Mouse (Mus musculus) liver, embryonic 18 days (tissue): ENCODE measurements around the gene Katnbl1. TPM values are rescaled to one million over a fixed set of nuclear protein-coding genes. Genes with fewer than 3 reads are reported as not detected.

Experiments
- polyA plus RNA-seq: library from polyadenylated mRNA; depleted of rRNA; stranded (reverse); fragments of >200 nt; gene quantifications from 2 replicates; pipeline ENCODE4 v1.2.3, GENCODE M21; 2012; rRNA removed

Gene Katnbl1
- polyA plus RNA-seq = 4.6 and 5.0 TPM in 2 replicates

DNA sequence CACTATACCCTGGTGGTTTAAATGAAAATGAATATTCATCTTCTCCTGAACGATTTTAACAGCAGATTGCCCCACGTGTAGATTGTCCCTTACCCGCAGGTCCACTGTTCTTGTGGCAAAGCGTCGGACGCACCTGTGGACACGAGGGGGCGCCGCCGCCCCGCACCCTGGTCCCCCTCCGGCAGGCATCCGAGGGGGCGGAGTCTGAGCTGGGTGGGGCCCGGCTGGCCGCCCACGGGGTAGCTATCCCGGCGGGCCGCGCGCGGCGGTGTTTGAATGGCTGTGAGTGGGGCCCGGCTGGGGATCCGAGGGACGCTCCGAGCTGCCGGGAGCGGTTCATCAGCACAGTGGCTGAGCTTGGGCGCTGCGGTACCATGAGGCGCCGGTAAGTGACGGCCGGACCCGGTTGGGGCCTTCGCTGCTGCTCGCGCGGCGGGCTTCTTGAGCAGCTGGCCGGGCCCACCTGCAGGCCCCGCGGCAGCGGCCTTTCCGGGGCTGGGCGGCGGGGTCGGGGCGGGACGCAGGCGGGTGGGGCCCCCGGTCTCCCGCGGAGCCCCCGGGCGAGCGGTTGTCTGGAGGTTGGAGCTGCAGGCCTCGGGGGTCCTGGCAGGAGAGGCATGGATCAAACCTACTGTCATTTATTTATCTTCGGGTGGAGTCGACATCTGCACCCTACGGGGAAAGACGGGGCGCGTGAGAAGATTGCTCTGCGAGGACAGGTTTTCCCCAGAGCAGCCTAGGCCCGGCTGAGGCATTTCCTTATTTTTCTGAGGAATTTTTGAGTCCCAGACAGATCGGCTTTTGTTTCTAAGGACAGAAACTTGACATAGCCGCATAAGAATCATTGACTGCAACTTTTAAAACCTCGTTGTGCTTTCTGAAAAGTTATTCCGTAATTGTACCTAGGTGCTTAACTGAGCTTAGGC is at the start of gene Katnbl1:
TSS of gene Katnbl1 (plus strand) at position 239 of the 926 bp plus-strand sequence.

DNA sequence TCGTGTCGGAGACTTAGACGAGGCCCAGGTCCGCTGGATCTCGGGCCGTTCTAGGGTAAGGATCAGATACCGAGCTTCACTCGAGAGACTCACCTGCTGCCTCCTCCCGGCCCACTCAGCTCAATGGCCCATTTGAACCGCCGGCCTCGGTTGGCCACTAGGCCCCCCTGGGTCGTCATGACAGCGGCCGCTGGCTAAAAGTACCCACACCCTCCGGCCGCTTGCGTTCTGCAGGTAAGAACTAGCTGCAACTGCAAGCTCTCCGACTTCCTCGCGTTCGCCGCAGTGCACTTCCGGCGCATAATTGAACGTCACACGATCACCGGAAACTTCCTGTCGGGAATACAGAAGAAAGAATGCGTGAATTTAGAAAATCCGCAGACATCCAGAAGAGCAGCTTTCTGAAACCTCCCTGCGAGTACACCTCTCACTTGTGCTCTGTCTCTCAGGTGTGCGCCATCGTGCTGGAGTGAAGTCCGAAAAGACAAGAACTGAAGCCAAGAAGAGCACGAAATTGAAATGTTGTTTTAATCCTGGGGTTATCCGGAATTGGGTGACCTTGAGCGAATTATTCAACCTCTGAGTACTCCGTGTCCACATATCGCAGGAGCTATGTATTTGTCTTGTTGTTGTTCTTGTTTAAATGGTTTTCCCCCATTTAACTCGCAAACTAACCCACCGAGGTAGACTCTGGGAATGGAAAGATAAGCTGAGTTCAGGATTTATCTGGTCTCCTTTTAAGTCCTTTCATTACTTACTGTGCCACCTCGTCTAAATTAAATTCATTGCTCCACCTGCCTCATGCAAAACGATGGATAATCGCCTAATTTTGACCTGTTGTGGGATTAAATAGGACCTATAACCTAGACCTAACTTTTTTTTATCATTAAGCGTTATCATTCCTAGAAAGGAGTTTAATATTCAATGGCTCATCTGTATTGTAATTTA is 11.0 kb upstream of the Katnbl1 start, which contains the start of gene Emc4:
TSS of gene Emc4 (minus strand) at position 302 of the 948 bp plus-strand sequence.

DNA sequence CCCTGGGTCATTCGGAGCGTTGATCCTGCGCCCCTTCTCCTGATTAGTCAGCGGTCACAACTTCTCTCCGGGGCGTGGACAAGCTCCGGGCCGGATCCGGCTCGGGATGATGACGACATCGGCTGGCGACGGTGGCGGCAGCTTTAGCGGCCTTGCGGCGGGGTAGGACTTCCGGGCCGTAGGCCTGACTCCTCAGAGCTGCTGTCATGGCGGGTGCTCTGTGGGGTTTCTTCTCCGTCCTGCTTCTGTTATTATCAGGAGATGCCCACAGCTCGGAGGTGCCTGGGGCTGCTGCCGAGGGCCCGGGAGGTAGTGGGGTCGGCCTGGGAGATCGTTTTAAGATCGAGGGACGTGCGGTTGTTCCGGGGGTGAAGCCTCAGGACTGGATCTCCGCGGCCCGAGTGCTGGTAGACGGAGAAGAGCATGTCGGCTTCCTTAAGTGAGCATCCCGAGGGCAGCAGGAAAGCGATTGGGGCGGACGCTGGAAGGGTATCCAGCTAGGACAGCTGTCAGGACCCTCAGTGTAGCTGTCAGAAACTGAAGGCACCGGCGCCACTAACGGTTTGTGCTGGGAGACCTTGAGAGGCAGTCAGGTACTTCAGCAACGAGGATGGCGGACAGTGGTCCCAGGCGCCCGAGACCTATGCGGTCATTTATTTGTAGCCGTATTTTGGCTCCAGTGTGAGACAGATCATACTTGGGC is 76.0 kb downstream of the Katnbl1 start, which contains the start of gene Emc7:
TSS of gene Emc7 (plus strand) at position 136 of the 703 bp plus-strand sequence.

Other genes with a start within 250 kb of the Katnbl1 start
- gene Olfr1316, start 244.2 kb upstream of the Katnbl1 start, polyA plus RNA-seq = not detected in 2 replicates
- gene Olfr1317, start 238.9 kb upstream of the Katnbl1 start, polyA plus RNA-seq = not detected in 2 replicates
- gene Olfr1318, start 225.0 kb upstream of the Katnbl1 start, polyA plus RNA-seq = not detected in 2 replicates
- gene Lpcat4, start 139.7 kb upstream of the Katnbl1 start, polyA plus RNA-seq = 3.2 and 3.9 TPM in 2 replicates
- gene Nutm1, start 119.9 kb upstream of the Katnbl1 start, polyA plus RNA-seq = not detected in 2 replicates
- 87.3 and 103 TPM in 2 replicates for gene Nop10, start 117.3 kb upstream of the Katnbl1 start, polyA plus RNA-seq
- gene Slc12a6, start 113.4 kb upstream of the Katnbl1 start, polyA plus RNA-seq = 11.2 and 12.0 TPM in 2 replicates
- 0.02 TPM in 1 of 2 replicates, not detected in the other for gene Gm21985, start 112.9 kb upstream of the Katnbl1 start, polyA plus RNA-seq
- 42.2 and 43.2 TPM in 2 replicates for gene Emc4, start 11.2 kb upstream of the Katnbl1 start, polyA plus RNA-seq
- 7.9 TPM in 2 replicates for gene Emc7, start 75.8 kb downstream of the Katnbl1 start, polyA plus RNA-seq
- not detected in 2 replicates for gene Chrm5, start 101.6 kb downstream of the Katnbl1 start, polyA plus RNA-seq
- 5.4 and 6.0 TPM in 2 replicates for gene Aven, start 113.8 kb downstream of the Katnbl1 start, polyA plus RNA-seq